Comparison of ENCODE assay signal across 8 mouse cellular contexts in genomic region chr13:63567677-63568293, GRCm38 (mm10). TPM values are rescaled to one million over a fixed set of nuclear protein-coding genes. Genes with fewer than 3 reads are reported as not detected.
A peak's percentile ranks its signal among the peaks of the same experiment; 100 is the strongest.
DNase-seq lines count a peak whose midpoint lies in the region; ATAC-seq and TF ChIP-seq lines count a peak whose summit lies in the region.

No protein-coding gene starts in this region.

- intact Hi-C loops in heart, postnatal 10 days (cut with DNase I): loop anchor here (5.0 kb wide), 1 partner anchor 135 kb away; no protein-coding TSS in a partner anchor

- peaks cover 38% of the 10 kb centered on the region for H3K27me3 ChIP-seq in E14TG2a.4 (ENCODE audit: insufficient read depth, low read length)
- peaks cover 46% of the 10 kb centered on the region for H3K27me3 ChIP-seq in forebrain, embryonic 13.5 days
- peaks cover 48% of the 10 kb centered on the region for H3K27me3 ChIP-seq in liver, embryonic 15.5 days
- peaks cover 6% of the 10 kb centered on the region for H3K27me3 ChIP-seq in neural tube, embryonic 11.5 days (ENCODE audit: control insufficient read depth, insufficient read depth, low read length)
- no peaks in the 10 kb centered on the region for H3K27me3 ChIP-seq in stomach, embryonic 16.5 days (ENCODE audit: control insufficient read depth, insufficient read depth, low read length)

- H3K9me3 ChIP-seq in E14TG2a.4 (ENCODE audit: low read length): no peaks in the 10 kb centered on the region
- H3K9me3 ChIP-seq in forebrain, embryonic 13.5 days (replicated peaks): no peaks in the 10 kb centered on the region
- H3K9me3 ChIP-seq in liver, embryonic 15.5 days (replicated peaks): no peaks in the 10 kb centered on the region
- H3K9me3 ChIP-seq in neural tube, embryonic 11.5 days (ENCODE audit: control insufficient read depth, low read length): no peaks in the 10 kb centered on the region
- H3K9me3 ChIP-seq in stomach, embryonic 16.5 days (replicated peaks; ENCODE audit: control insufficient read depth, low read length): no peaks in the 10 kb centered on the region

- peak overlapping the region; percentile 99 for H3K4me2 ChIP-seq in forebrain, embryonic 13.5 days
- H3K4me2 ChIP-seq in liver, embryonic 15.5 days: peak overlapping the region; percentile 99
- peak overlapping the region; percentile 94 for H3K4me2 ChIP-seq in neural tube, embryonic 11.5 days (ENCODE audit: low read depth)
- peak overlapping the region; percentile 95 for H3K4me2 ChIP-seq in stomach, embryonic 16.5 days (ENCODE audit: low read depth, low read length)

- WGBS in forebrain, embryonic 13.5 days: under 1% methylated on average over 62 of the region's 62 CpGs
- under 1% methylated on average over 62 of the region's 62 CpGs for WGBS in liver, embryonic 15.5 days (ENCODE audit: insufficient replicate concordance)
- WGBS in neural tube, embryonic 11.5 days: under 1% methylated on average over 62 of the region's 62 CpGs
- under 1% methylated on average over 62 of the region's 62 CpGs for WGBS in stomach, embryonic 16.5 days

- DNase-seq in heart, postnatal 10 days: peak; percentile 96
- peak; percentile 96 to 98 for DNase-seq in kidney, postnatal 4 days
- DNase-seq in neural tube, embryonic 11.5 days (ENCODE audit: low spot score): peak; percentile 97

- peak overlapping the region; percentile 58 for H3K9ac ChIP-seq in forebrain, embryonic 13.5 days
- H3K9ac ChIP-seq in liver, embryonic 15.5 days: peak overlapping the region; percentile 62
- H3K9ac ChIP-seq in neural tube, embryonic 11.5 days (ENCODE audit: low read length): peak overlapping the region; percentile 44
- H3K9ac ChIP-seq in stomach, embryonic 16.5 days (ENCODE audit: low read length): peak overlapping the region; percentile 81

- peak overlapping the region; percentile 81 for H3K4me3 ChIP-seq in E14TG2a.4 (replicated peaks; ENCODE audit: low read length)
- H3K4me3 ChIP-seq in forebrain, embryonic 13.5 days: peak overlapping the region; percentile 93
- peak overlapping the region; percentile 92 for H3K4me3 ChIP-seq in liver, embryonic 15.5 days (replicated peaks)
- H3K4me3 ChIP-seq in neural tube, embryonic 11.5 days (ENCODE audit: low read depth, low read length): peak overlapping the region; percentile 72
- H3K4me3 ChIP-seq in stomach, embryonic 16.5 days (replicated peaks; ENCODE audit: low read length): peak overlapping the region; percentile 75

- peaks cover 57% of the 10 kb centered on the region for H3K4me1 ChIP-seq in E14TG2a.4 (replicated peaks; ENCODE audit: low read depth, low read length)
- peaks cover 61% of the 10 kb centered on the region for H3K4me1 ChIP-seq in forebrain, embryonic 13.5 days
- H3K4me1 ChIP-seq in liver, embryonic 15.5 days (replicated peaks): peaks cover 53% of the 10 kb centered on the region
- H3K4me1 ChIP-seq in neural tube, embryonic 11.5 days (ENCODE audit: control insufficient read depth, insufficient read depth, low read length): peaks cover 15% of the 10 kb centered on the region
- H3K4me1 ChIP-seq in stomach, embryonic 16.5 days (ENCODE audit: control insufficient read depth, insufficient read depth, low read length): peaks cover 7% of the 10 kb centered on the region; the same call in 1 of the 2 replicates

- peak; percentile 81 for ATAC-seq in cerebellum, adult (ENCODE audit: insufficient number of reproducible peaks, low FRiP score, low TSS enrichment)
- ATAC-seq in forebrain, embryonic 13.5 days: peak; percentile 78
- peak; percentile 76 for ATAC-seq in liver, embryonic 15.5 days (ENCODE audit: insufficient read depth)
- ATAC-seq in neural tube, embryonic 11.5 days (ENCODE audit: insufficient read depth, low FRiP score, low TSS enrichment): peak; percentile 77
- ATAC-seq in stomach, embryonic 16.5 days (ENCODE audit: insufficient read depth, low FRiP score): peak; percentile 86

- TF ChIP-seq CTCF in E14TG2a.4 (conservative IDR thresholded peaks at IDR 0.05; ENCODE audit: low read length): no peak

- peaks cover 10% of the 10 kb centered on the region for H3K36me3 ChIP-seq in E14TG2a.4 (ENCODE audit: insufficient read depth, low read length)
- H3K36me3 ChIP-seq in forebrain, embryonic 13.5 days (ENCODE audit: poor library complexity, severe bottlenecking): no peaks in the 10 kb centered on the region
- no peaks in the 10 kb centered on the region for H3K36me3 ChIP-seq in liver, embryonic 15.5 days (replicated peaks)
- H3K36me3 ChIP-seq in neural tube, embryonic 11.5 days (ENCODE audit: control insufficient read depth, insufficient read depth, low read length): no peaks in the 10 kb centered on the region; the same call in 1 of the 2 replicates
- no peaks in the 10 kb centered on the region for H3K36me3 ChIP-seq in stomach, embryonic 16.5 days (ENCODE audit: control insufficient read depth, insufficient read depth, low read length)

- peak overlapping the region; percentile 72 for H3K27ac ChIP-seq in forebrain, embryonic 13.5 days
- peak overlapping the region; percentile 79 for H3K27ac ChIP-seq in liver, embryonic 15.5 days (replicated peaks)
- H3K27ac ChIP-seq in neural tube, embryonic 11.5 days (ENCODE audit: low read depth, low read length): peak overlapping the region; percentile 80
- peak overlapping the region; percentile 96 for H3K27ac ChIP-seq in stomach, embryonic 16.5 days (ENCODE audit: low read length)

RNA-seq across cellular contexts. Expression of gene Ptch1, which starts 5.6 kb away (rescaled TPM):
- 11.3 and 16.0 TPM in 2 replicates for polyA plus RNA-seq in forebrain, embryonic 13.5 days (2015; fragmentation: Nextera tagmentation; extraction: Ambion mirVana)
- total RNA-seq in heart, postnatal 10 days (2021): 10 to 100 TPM; 16.3 to 20.3 TPM
- 3.1 TPM in 2 replicates for polyA plus RNA-seq in liver, embryonic 15.5 days (2015; fragmentation: Nextera tagmentation; extraction: Ambion mirVana)
- polyA plus RNA-seq in neural tube, embryonic 11.5 days (2014; fragmentation: Nextera tagmentation; extraction: Ambion mirVana): 22.8 and 24.2 TPM in 2 replicates
- 28.5 and 31.1 TPM in 2 replicates for polyA plus RNA-seq in stomach, embryonic 16.5 days (2015; fragmentation: Nextera tagmentation; extraction: Ambion mirVana)

Comparison
In these comparisons a context has a peak if more than half of its experiments do, and no peak if none do; other contexts are left out.
1. Peak in every context shown above with its lines: DNase-seq, ATAC-seq, H3K4me3 ChIP-seq and H3K27ac ChIP-seq.